Mouse (Mus musculus): ENCODE results near the gene Reps2. TPM values are rescaled to one million over a fixed set of nuclear protein-coding genes. Genes with fewer than 3 reads are reported as not detected.

Reps2 gene
- polyA plus RNA-seq, 1 experiment from 2014 or later, result 1.6 TPM

DNA sequence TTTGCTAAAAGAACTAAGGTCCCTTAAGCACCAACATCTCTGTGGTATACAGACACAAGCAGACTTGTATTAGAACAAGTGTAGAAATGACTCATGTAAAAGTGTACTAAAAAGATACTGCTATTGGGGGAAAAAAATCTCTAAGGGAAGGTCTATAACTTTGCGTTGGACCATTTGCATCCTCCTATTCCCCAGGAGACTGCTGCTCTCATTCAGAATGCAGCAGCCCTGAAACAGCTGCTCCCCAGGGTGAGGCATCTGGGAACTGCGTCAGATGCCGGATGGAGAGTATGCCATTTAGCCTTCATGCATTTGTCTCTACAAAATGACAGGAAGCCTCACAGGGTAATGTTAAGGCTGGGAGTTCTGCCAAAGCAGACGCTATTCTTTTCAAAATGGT is 122.3 kb downstream of the Reps2 start:
- Histone ChIP-seq H3K4me3 (ENCODE audit: low read depth, low read length) (no peak overlapping the region), H3K36me3 (ENCODE audit: insufficient read depth, low read length) (no peaks in the 10 kb centered on the region), H3K4me2 (replicated peaks; ENCODE audit: low read depth, low read length) (no peak overlapping the region), H3K27me3 (replicated peaks; ENCODE audit: insufficient read depth, low read length) (no peaks in the 10 kb centered on the region), H3K9ac (replicated peaks; ENCODE audit: low read depth) (no peak overlapping the region), H3K4me1 (ENCODE audit: insufficient read depth, low read depth, low read length) (no peaks in the 10 kb centered on the region), H3K9me3 (ENCODE audit: low read length) (no peaks in the 10 kb centered on the region), H3K27ac (ENCODE audit: low read length) (no peak overlapping the region)
- DNase-seq (ENCODE audit: low spot score), result peak; percentile 35
- TF ChIP-seq EP300 (IDR thresholded peaks at IDR 0.05), result no peak
- TF ChIP-seq CTCF (IDR thresholded peaks at IDR 0.05), result no peak
- no peak; the same call in 1 of the 2 replicates for ATAC-seq
- WGBS, result 37% methylated on average over 4 of the region's 4 CpGs

- Histone ChIP-seq H3K36me3 (ENCODE audit: insufficient read depth, low read length) (no peaks in the 10 kb centered on the region), H3K4me2 (replicated peaks; ENCODE audit: low read depth, low read length) (no peak overlapping the region), H3K27me3 (replicated peaks; ENCODE audit: insufficient read depth, low read length) (no peaks in the 10 kb centered on the region), H3K27ac (ENCODE audit: low read length) (no peak overlapping the region), H3K4me3 (ENCODE audit: low read depth, low read length) (no peak overlapping the region), H3K9ac (replicated peaks; ENCODE audit: low read depth) (no peak overlapping the region), H3K4me1 (ENCODE audit: insufficient read depth, low read depth, low read length) (no peaks in the 10 kb centered on the region), H3K9me3 (ENCODE audit: low read length) (no peaks in the 10 kb centered on the region)
- DNase-seq (ENCODE audit: low spot score) (no peak), ATAC-seq (no peak)
- TF ChIP-seq EP300 (IDR thresholded peaks at IDR 0.05), result no peak
- no peak for TF ChIP-seq CTCF (IDR thresholded peaks at IDR 0.05)
- WGBS, result 33% methylated on average over 2 of the region's 2 CpGs
These were observed 123.1 kb downstream of the Reps2 start for GRCm38 (mm10) chrX:162520374-162520773.

DNA sequence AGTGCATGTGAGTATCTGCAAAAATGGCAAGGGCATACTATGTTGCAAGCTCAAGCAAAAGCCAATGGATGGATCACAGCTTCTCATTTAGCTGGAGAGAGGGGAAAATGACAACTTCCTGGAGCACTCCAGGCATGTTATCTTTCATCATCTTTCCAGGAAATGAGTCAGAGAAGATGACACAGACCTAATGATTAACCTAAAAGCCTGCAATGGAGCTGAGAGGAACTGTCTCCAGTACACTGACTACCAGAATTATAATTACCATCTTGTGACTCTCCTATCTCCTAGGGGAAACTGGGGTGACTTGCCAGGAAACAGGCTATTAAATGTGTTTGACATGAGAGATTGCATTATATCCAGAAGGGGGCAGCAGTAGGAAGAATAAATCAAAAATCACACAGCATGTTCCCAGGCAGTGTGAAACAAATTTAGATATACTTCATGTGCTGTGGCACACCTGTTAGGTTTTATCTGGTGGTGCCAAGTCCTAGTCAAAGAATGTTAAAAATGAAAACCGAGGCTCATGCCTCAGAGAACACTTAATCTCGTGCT is 132.9 kb downstream of the Reps2 start:
- no peaks in the 10 kb centered on the region for H3K9me3 ChIP-seq (ENCODE audit: low read length)
- no peaks in the 10 kb centered on the region for H3K27me3 ChIP-seq (replicated peaks; ENCODE audit: insufficient read depth, low read length)
- H3K9ac ChIP-seq (replicated peaks; ENCODE audit: low read depth), result no peak overlapping the region
- no peak overlapping the region for H3K27ac ChIP-seq (ENCODE audit: low read length)
- 40% methylated on average over 2 of the region's 2 CpGs for WGBS
- ATAC-seq (peak; percentile 33), DNase-seq (ENCODE audit: low spot score) (peak; percentile 47)
- H3K36me3 ChIP-seq (ENCODE audit: insufficient read depth, low read length), result no peaks in the 10 kb centered on the region
- TF ChIP-seq EP300 (IDR thresholded peaks at IDR 0.05) (no peak), CTCF (IDR thresholded peaks at IDR 0.05) (peak; percentile 46)
- H3K4me2 ChIP-seq (replicated peaks; ENCODE audit: low read depth, low read length), result no peak overlapping the region
- no peak overlapping the region for H3K4me3 ChIP-seq (ENCODE audit: low read depth, low read length)
- H3K4me1 ChIP-seq (ENCODE audit: insufficient read depth, low read depth, low read length), result no peaks in the 10 kb centered on the region

GRCm38 (mm10) chrX:162505186-162505585 is 138.3 kb downstream of the Reps2 start:
- H3K4me1 ChIP-seq (ENCODE audit: insufficient read depth, low read depth, low read length), result no peaks in the 10 kb centered on the region
- no peaks in the 10 kb centered on the region for H3K27me3 ChIP-seq (replicated peaks; ENCODE audit: insufficient read depth, low read length)
- H3K9me3 ChIP-seq (ENCODE audit: low read length), result no peaks in the 10 kb centered on the region
- ATAC-seq (no peak), DNase-seq (ENCODE audit: low spot score) (no peak)
- no peak overlapping the region for H3K9ac ChIP-seq (replicated peaks; ENCODE audit: low read depth)
- no peaks in the 10 kb centered on the region for H3K36me3 ChIP-seq (ENCODE audit: insufficient read depth, low read length)
- TF ChIP-seq EP300 (IDR thresholded peaks at IDR 0.05), result no peak
- TF ChIP-seq CTCF (IDR thresholded peaks at IDR 0.05), result no peak
- no peak overlapping the region for H3K27ac ChIP-seq (ENCODE audit: low read length)
- H3K4me3 ChIP-seq (ENCODE audit: low read depth, low read length), result no peak overlapping the region
- 39% methylated on average over 2 of the region's 2 CpGs for WGBS
- H3K4me2 ChIP-seq (replicated peaks; ENCODE audit: low read depth, low read length), result no peak overlapping the region

DNA sequence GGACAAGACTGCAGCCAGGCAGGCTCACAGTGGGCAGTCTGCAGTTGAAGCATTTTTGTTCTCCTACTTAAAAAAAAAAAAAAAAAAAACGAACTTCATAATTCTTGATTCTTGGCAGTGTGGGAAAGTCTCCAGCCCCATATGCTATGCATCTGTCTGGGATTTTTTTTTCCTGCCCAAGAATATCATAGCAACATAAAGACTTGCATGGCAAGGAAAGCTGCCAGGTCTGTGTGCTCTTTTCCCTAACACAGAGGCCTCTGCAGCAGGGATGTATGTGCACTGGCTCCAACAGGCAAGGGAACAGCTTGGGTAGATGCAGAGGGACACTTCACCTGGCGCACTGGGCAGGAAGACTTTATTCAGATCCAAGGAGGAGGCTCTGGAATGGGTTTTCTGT is 140.0 kb downstream of the Reps2 start:
- TF ChIP-seq CTCF (IDR thresholded peaks at IDR 0.05), result no peak
- TF ChIP-seq EP300 (IDR thresholded peaks at IDR 0.05), result no peak
- Histone ChIP-seq H3K4me3 (ENCODE audit: low read depth, low read length) (no peak overlapping the region), H3K4me1 (ENCODE audit: insufficient read depth, low read depth, low read length) (no peaks in the 10 kb centered on the region), H3K27ac (ENCODE audit: low read length) (no peak overlapping the region), H3K4me2 (replicated peaks; ENCODE audit: low read depth, low read length) (no peak overlapping the region), H3K9ac (replicated peaks; ENCODE audit: low read depth) (no peak overlapping the region), H3K36me3 (ENCODE audit: insufficient read depth, low read length) (no peaks in the 10 kb centered on the region), H3K9me3 (ENCODE audit: low read length) (no peaks in the 10 kb centered on the region), H3K27me3 (replicated peaks; ENCODE audit: insufficient read depth, low read length) (no peaks in the 10 kb centered on the region)
- ATAC-seq (no peak), DNase-seq (ENCODE audit: low spot score) (no peak)
- 50% methylated on average over 2 of the region's 2 CpGs for WGBS

GRCm38 (mm10) chrX:162500962-162501361 is 142.5 kb downstream of the Reps2 start:
- H3K4me2 ChIP-seq (replicated peaks; ENCODE audit: low read depth, low read length), result no peak overlapping the region
- no peak overlapping the region for H3K27ac ChIP-seq (ENCODE audit: low read length)
- no peak overlapping the region for H3K4me3 ChIP-seq (ENCODE audit: low read depth, low read length)
- H3K27me3 ChIP-seq (replicated peaks; ENCODE audit: insufficient read depth, low read length), result no peaks in the 10 kb centered on the region
- H3K9me3 ChIP-seq (ENCODE audit: low read length), result no peaks in the 10 kb centered on the region
- ATAC-seq, result no peak
- no peaks in the 10 kb centered on the region for H3K4me1 ChIP-seq (ENCODE audit: insufficient read depth, low read depth, low read length)
- H3K36me3 ChIP-seq (ENCODE audit: insufficient read depth, low read length), result no peaks in the 10 kb centered on the region
- no peak for DNase-seq (ENCODE audit: low spot score)
- no peak for TF ChIP-seq CTCF (IDR thresholded peaks at IDR 0.05)
- no peak for TF ChIP-seq EP300 (IDR thresholded peaks at IDR 0.05)
- 63% methylated on average over 3 of the region's 3 CpGs for WGBS
- H3K9ac ChIP-seq (replicated peaks; ENCODE audit: low read depth), result no peak overlapping the region

DNA sequence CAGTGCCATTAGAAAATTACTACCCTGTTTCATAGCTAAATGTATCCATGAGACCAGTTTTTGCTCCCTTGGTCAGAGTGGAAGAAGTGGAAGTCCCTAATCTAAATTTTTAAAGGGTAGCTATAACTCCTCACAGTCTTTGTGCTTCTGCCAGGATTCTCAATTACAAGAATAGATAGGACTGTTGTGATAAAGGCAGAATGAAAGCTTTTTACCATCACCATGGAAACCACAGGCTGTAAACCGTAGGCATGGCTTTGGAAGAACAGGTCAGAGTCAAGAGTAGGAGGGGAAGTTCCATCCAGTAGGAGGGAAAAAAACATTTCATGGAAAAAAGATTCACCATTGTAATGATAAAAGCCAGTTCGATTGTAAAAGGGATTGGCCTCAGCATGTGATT is 147.0 kb downstream of the Reps2 start:
- ATAC-seq, result no peak
- WGBS, result 45% methylated on average over 2 of the region's 2 CpGs
- Histone ChIP-seq H3K9me3 (ENCODE audit: low read length) (no peaks in the 10 kb centered on the region), H3K36me3 (ENCODE audit: insufficient read depth, low read length) (no peaks in the 10 kb centered on the region), H3K27me3 (replicated peaks; ENCODE audit: insufficient read depth, low read length) (no peaks in the 10 kb centered on the region), H3K4me1 (ENCODE audit: insufficient read depth, low read depth, low read length) (no peaks in the 10 kb centered on the region), H3K9ac (replicated peaks; ENCODE audit: low read depth) (no peak overlapping the region), H3K4me3 (ENCODE audit: low read depth, low read length) (no peak overlapping the region), H3K4me2 (replicated peaks; ENCODE audit: low read depth, low read length) (no peak overlapping the region), H3K27ac (ENCODE audit: low read length) (no peak overlapping the region)
- no peak for DNase-seq (ENCODE audit: low spot score)
- TF ChIP-seq EP300 (IDR thresholded peaks at IDR 0.05) (no peak), CTCF (IDR thresholded peaks at IDR 0.05) (no peak)

All from lung, postnatal 0 days (tissue).